Mouse (Mus musculus) 3134 (cell line): ENCODE results near the gene Minos1.

Source experiments
- DNase-seq: peaks from one replicate; pipeline ENCODE4 v3.0.0-alpha.2; 2011; ENCODE audit warnings: low spot score; ENCODE audit not compliant: insufficient read length; ENCODE audit errors: extremely low read depth

The Minos1 gene

DNA sequence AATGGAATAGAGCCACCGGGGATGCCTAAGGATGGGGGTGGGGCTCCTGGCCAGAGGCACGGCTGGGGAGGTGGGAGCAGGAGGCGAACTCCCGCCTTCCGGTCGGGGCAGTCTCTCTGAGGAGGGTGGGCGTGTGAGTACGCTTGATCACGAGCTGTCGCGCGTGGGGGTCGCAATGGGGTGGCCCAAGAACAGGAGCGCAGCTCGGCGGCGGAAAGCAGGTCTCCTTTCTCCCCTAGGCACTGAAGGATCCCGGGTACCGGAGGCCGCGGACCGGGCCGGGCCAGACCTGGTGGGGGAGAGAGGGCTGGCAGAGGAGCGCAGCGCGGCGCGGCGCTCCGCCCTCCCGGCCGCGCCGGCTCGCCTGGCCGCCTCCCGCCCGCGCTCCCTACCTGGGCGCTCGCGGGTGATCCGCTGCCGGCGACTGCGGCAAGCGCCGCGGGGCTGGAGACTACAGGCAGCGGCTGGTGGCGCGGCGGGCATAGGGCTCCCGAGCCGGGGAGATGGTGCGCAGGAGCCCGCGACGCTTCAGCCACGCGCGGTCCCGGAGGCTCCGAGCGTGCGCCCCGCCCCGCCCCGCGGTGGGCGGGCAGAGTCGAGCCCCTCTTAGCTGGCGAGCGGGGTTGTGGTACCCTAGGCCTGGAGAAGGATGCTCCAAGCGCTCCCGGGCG is 55.7 kb downstream of the Minos1 start, which contains the start of gene Htr6:
Htr6 (minus strand) TSS at position 530 of the 671 bp plus-strand sequence.
- DNase-seq = no peak

DNA sequence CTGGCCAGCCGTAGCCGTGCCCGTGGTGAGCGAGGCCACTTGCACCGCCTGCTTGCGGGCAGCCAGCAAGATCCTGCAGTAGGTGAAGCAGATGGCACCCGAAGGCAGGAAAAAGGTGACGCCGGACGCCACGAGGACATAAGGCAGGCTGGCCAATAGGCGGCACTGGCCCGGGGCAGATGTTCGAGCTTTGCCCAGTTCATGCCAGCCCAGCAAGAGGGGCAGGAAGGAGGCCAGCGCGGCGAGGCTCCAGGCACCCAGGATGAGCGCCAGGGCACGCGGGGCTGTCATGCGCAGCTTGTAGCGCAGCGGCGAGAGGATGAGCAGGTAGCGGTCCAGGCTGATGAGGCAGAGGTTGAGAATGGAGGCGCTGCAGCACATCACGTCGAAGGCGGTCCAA is 56.9 kb downstream of the Minos1 start:
- DNase-seq = no peak

DNA sequence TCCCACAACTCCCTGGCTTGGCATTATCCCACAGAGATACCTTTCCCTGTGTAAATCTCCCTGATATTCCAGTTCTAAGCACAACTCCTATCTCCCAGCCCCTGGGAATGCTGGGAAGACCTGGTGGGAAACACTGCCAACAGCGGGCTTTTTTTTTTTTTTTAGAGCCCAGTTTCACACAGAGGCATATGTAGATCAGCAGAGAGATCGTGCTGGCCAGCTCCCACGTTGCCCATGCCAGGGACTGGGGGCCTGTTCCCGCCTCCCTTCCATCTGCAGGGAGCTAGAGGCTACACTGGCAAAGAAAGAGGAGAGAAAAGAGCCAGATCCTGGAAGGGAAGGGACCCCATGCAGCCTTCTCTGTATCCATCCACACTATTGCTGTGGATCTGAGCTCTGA is 62.6 kb downstream of the Minos1 start:
- no peak for DNase-seq

DNA sequence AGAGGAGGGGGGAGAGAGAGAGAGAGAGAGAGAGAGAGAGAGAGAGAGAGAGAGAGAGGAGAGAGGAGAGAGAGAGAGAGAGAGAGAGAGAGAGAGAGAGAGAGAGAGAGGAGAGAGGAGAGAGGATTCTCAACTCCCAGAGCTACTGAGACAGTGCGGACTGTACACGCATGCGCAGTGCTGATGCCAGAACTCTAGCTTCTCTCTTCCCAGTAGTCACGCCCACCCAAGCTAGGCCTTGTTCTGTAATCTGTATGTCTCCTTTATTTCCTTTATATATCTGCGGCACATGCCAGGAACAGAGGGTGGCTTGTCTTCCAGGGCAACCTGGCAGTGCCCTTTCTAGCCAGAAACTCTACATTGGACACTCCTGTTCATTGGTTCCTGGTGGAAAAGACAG is 66.1 kb downstream of the Minos1 start:
- DNase-seq = no peak

DNA sequence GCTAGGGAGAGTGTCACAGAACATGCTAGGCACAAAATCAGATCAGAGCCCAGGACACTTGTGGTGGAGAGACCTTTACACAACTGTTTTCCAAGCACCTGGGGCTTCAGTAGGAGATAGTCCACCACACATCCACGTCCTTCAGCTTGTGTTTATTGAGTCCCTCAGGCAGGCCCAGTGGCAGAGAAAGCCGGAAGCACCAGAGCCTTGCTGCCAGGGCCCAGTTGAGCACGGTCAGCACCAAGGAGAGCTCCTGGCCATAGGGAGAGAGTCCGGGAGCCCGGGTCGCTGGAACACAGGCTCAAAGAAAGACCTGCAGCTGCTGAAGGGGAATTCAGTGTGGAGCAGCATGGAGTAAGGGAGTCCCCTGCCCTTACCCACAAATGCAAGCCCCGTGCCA is 71.3 kb downstream of the Minos1 start:
- DNase-seq = no peak

DNA sequence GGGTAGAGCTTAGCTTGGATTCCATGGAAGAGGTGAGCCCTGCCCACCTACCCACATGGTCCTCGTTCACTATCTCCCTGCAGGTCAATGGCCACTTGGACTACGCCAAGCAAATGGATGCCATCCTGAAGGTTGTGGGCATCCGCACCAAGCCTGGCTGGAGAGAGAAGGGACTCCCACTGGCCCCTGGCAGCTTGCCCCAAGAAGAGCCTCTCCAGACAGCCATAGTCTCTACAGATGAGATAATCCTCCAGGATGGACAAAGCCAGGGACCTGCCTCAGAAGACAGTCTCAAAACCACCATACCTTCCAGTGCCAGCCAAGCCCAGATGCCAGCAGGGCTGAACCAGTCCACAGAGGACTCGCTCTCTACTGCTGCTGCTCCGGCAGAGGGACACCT is 72.9 kb downstream of the Minos1 start:
- no peak for DNase-seq

DNA sequence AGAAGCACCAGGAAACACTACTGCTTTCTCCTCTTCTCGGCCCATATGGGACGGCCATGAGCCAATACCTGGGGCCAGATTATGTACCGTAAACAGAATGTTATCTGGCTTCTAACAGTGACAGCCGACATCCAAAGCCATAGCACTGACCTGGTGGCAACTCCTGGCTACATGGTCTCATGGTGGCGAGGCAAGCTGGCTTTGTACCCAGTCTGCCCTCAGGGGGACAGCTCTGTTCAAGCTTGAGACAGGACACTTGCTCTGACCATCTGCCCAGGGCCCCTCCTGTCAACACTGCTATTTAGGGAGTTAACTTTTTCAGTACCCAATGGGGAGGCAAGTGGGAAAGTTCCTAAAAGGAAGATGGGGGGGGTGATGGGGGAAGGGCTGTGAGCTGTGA is 73.6 kb downstream of the Minos1 start:
- DNase-seq = no peak

DNA sequence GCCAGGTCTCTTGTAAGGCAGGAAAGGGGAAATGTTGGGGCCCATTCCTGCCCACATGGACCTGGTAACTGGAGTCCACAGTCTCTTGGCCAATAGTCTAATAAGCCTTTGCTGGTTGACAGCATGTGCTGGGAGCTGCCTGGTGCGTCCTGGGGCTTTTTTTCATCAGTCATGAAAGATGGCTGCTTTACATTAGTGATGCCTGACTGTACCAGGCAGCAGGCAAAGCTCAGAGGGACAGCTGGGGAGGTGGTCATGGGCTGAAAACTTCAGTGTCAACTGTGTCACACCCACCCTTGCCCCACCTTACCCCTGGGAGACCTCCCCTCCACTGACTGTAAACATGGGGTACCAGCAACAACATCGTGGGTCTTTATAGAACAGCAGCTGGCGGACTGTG is 75.2 kb downstream of the Minos1 start:
- no peak for DNase-seq

DNA sequence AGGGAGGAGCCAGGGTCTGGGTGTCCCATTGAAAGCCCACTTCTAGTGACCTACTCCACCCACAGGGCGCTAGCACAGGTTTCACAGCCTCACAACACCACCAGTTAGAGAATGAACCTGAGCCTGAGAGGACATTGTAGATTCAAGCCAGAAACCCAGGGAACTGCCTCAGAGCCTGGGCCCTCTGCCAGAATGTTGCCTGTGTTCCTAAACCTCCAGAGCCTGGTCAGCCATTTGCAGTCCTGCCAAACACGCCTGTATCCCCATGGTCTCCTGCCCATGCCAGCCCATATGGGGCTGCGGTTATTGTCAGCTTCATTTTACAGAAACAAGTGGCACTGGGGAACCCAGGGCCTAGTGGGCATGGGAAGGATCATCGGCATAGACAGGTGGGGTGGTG is 75.6 kb downstream of the Minos1 start:
- peak; percentile 31 for DNase-seq

DNA sequence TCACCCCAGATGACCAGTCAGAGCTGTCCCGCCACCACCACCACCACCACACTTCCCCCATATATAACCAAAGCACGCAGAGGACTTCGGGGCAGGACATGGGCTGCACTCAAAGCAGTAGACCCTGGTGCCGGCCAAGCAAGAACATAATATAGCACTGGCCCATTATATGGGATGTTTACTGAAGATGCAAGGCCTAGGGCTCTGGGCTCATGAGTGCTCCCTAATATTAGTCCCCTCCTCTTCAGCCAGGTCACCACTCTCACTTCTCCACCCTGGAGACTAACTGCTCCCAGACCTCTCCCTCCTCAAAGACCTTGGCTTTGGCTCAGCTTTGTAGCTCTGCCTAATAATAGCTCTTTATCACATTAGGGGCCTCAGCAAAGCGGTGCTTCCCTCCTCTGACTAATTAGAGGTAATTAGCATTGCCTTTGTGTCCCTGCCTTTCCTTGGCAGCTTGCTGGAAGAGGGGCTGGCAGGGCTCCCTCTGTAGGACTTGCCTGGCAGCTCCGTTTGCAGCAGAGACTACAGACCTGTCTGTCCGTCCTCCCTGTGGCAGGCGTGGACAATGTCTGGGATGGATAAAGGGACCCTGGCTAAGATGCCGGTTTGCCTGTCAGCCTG is 76.5 kb downstream of the Minos1 start:
- no peak for DNase-seq

DNA sequence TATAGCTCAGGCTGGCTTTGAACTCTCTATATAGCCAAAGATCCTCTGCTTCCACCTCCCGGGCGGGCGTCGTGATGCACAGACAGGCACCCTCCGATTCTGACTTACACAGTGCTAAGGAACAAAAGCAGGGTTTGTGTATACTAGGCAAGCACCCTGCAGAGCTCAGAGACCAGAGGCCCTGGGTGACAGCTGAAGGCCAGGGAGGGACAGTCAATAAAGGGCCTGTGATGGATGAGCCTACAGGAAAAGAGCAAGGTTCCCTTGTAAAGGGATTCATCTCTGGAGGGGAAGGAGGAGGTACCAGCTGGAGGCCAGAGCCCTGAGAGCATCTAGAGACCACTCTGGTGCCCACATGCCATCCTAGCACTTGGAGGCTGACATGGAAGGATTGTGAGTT is 77.5 kb downstream of the Minos1 start:
- no peak for DNase-seq

DNA sequence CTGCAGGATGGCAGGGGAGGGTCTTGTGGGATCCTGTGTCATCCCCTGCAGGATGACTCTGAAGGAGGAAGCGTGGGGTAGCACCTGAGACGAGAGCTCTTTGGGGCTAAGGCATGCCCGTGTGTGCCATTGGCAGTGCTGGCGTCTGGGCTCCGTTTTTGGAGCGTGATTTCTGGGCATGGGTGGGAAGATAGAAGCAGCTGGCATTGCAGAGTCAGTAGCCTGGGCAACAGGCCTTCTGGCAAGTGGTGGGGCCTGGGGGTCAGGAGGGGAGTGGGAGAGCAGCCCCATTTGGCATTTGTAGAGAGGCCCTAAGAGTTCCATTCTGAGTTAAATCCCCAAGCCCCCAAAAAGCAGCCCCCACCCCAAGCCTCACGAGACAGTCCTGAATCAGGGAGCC is 78.1 kb downstream of the Minos1 start:
- no peak for DNase-seq
